Mouse (Mus musculus) embryonic facial prominence, embryonic 14.5 days (tissue): ENCODE measurements at regions not wholly inside any gene's neighbourhood (a gene's known extent, or its start where the extent isn't known, plus 50 kb on each side); places are given as distances from the start of the nearest gene placed in this dataset.

Experiments used
- ATAC-seq: fragments of 200-750 bp; cut with Nextera tagmentation; 2 replicates; pipeline ENCODE4 v1.8.0; 2017; ENCODE audit warnings: low read depth, moderate number of reproducible peaks, moderate TSS enrichment
- DNase-seq: peaks from one replicate; pipeline ENCODE4 v3.0.0-alpha.2; 2015; ENCODE audit warnings: low spot score
- H3K27ac ChIP-seq: fragments of 300-500 bp; sonication (generic); replicated peaks from 2 replicates; pipeline ENCODE4 v1.5.1; 2014; ENCODE audit warnings: low read depth, mild to moderate bottlenecking, low read length, moderate library complexity
- H3K27me3 ChIP-seq: fragments of 300-500 bp; sonication (generic); replicated peaks from 2 replicates; pipeline ENCODE4 v1.6.1; 2014; ENCODE audit warnings: low read length; ENCODE audit not compliant: control insufficient read depth, insufficient read depth
- H3K36me3 ChIP-seq: fragments of 300-500 bp; sonication (generic); 2 replicates; pipeline ENCODE4 v1.6.1; 2014; ENCODE audit warnings: low read length, mixed read lengths; ENCODE audit not compliant: control insufficient read depth, insufficient read depth
- H3K4me1 ChIP-seq: fragments of 300-500 bp; sonication (generic); 2 replicates; pipeline ENCODE4 v1.6.1; 2014; ENCODE audit warnings: antibody characterized with exemption, low read length; ENCODE audit not compliant: control insufficient read depth, insufficient read depth
- H3K4me2 ChIP-seq: fragments of 300-500 bp; sonication (generic); 2 replicates; pipeline ENCODE4 v1.6.1; 2014; ENCODE audit warnings: low read depth, mild to moderate bottlenecking, low read length, moderate library complexity, mixed read lengths
- H3K4me3 ChIP-seq: fragments of 300-500 bp; sonication (generic); 2 replicates; pipeline ENCODE4 v1.5.1; 2014; ENCODE audit warnings: low read depth, mild to moderate bottlenecking, low read length
- H3K9ac ChIP-seq: fragments of 300-500 bp; sonication (generic); 2 replicates; pipeline ENCODE4 v1.6.1; 2014; ENCODE audit warnings: low read depth, mild to moderate bottlenecking, low read length, moderate library complexity, mixed read lengths
- H3K9me3 ChIP-seq: fragments of 300-500 bp; sonication (generic); 2 replicates; pipeline ENCODE4 v1.6.1; 2016; ENCODE audit warnings: low read length; ENCODE audit not compliant: control insufficient read depth
- WGBS: fragments of 180-500 bp; shearing (Covaris S2); extraction: QIAGEN DNeasy Blood & Tissue Kit; methylation state at CpG from one replicate; pipeline ENCODE4 v1.1.7; 2014; 5-methylcytosine and 5-hydroxymethylcytosine counted together

DNA sequence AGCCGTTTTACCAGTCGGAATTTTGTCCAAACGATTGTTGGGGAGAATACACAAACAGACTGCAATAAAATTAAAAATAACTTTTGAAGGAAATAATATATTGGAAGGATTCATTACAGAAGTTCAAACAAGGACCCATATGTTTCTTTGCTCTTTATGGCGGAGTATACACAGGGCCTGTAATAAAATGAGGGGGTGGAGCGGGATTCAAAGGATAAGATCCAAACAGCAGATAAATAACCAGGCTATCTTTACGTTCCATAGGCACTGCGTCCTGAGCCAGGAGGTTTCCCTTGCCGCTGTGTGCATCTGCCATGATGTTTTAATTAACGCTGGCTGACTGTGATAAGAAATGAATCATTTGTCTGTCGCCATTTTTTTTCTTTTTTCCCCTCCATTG lies 490.6 kb upstream of the Sall1 start:
- Histone ChIP-seq H3K9ac (no peak overlapping the region), H3K4me2 (no peak overlapping the region), H3K27me3 (no peaks in the 10 kb centered on the region; the same call in 1 of the 2 replicates), H3K4me3 (no peak overlapping the region), H3K27ac (no peak overlapping the region), H3K4me1 (no peaks in the 10 kb centered on the region), H3K36me3 (no peaks in the 10 kb centered on the region), H3K9me3 (no peaks in the 10 kb centered on the region)
- WGBS, result 62% methylated on average over 10 of the region's 10 CpGs
- no peak for ATAC-seq
- DNase-seq, result no peak

- no peaks in the 10 kb centered on the region for H3K36me3 ChIP-seq
- H3K9me3 ChIP-seq, result no peaks in the 10 kb centered on the region
- no peak overlapping the region for H3K4me2 ChIP-seq
- H3K27me3 ChIP-seq, result no peaks in the 10 kb centered on the region
- H3K4me3 ChIP-seq, result no peak overlapping the region
- no peak overlapping the region for H3K9ac ChIP-seq
- ATAC-seq (no peak), DNase-seq (no peak)
- 87% methylated on average over 6 of the region's 6 CpGs for WGBS
- no peak overlapping the region for H3K27ac ChIP-seq
- H3K4me1 ChIP-seq, result no peaks in the 10 kb centered on the region
Observed at GRCm38 (mm10) chr8:89525041-89525440, 481.1 kb upstream of the Sall1 start.

- Histone ChIP-seq H3K27ac (no peak overlapping the region), H3K36me3 (no peaks in the 10 kb centered on the region), H3K9ac (no peak overlapping the region), H3K27me3 (no peaks in the 10 kb centered on the region), H3K9me3 (no peaks in the 10 kb centered on the region), H3K4me1 (no peaks in the 10 kb centered on the region), H3K4me2 (no peak overlapping the region), H3K4me3 (no peak overlapping the region)
- 54% methylated on average over 3 of the region's 3 CpGs for WGBS
- ATAC-seq (no peak), DNase-seq (no peak)
Observed at GRCm38 (mm10) chr8:89523336-89523735, 479.4 kb upstream of the Sall1 start.

DNA sequence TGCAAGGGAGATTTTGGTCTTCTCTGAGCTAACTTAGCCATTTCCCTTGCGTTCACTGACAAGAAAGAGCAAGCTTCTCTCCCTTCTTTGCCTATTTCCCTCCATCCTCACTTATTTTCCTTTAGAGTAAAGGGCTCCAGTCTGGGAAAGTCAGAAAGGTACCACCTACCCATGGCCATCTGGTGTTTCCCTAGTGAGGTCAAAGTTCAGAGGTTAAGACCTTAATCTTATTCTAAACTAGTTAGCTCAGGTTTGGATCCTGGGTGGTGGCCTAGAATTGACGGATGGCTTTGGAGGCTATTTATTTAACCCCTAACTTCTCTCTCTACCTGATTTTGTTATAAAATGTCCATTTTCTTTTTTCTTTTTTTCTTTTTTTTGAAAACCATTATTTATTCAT lies 472.6 kb upstream of the Sall1 start:
- no peak overlapping the region for H3K27ac ChIP-seq
- ATAC-seq (no peak), DNase-seq (no peak)
- no peaks in the 10 kb centered on the region for H3K9me3 ChIP-seq
- H3K4me3 ChIP-seq, result no peak overlapping the region
- H3K9ac ChIP-seq, result no peak overlapping the region
- WGBS, result 39% methylated on average over 2 of the region's 2 CpGs
- no peaks in the 10 kb centered on the region for H3K27me3 ChIP-seq
- no peak overlapping the region for H3K4me2 ChIP-seq
- no peaks in the 10 kb centered on the region; the same call in 1 of the 2 replicates for H3K4me1 ChIP-seq
- no peaks in the 10 kb centered on the region for H3K36me3 ChIP-seq

GRCm38 (mm10) chr8:89514270-89514669 lies 470.3 kb upstream of the Sall1 start:
- Histone ChIP-seq H3K27me3 (no peaks in the 10 kb centered on the region), H3K9me3 (no peaks in the 10 kb centered on the region), H3K4me1 (no peaks in the 10 kb centered on the region; the same call in 1 of the 2 replicates), H3K9ac (no peak overlapping the region), H3K36me3 (no peaks in the 10 kb centered on the region), H3K4me3 (no peak overlapping the region), H3K27ac (no peak overlapping the region), H3K4me2 (no peak overlapping the region)
- no peak for ATAC-seq
- 81% methylated on average over 3 of the region's 3 CpGs for WGBS
- no peak for DNase-seq

GRCm38 (mm10) chr8:89507639-89508038 lies 463.7 kb upstream of the Sall1 start:
- H3K4me2 ChIP-seq, result no peak overlapping the region
- no peaks in the 10 kb centered on the region for H3K4me1 ChIP-seq
- no peaks in the 10 kb centered on the region for H3K9me3 ChIP-seq
- WGBS, result 38% methylated on average over 6 of the region's 6 CpGs
- no peaks in the 10 kb centered on the region for H3K36me3 ChIP-seq
- H3K27ac ChIP-seq, result no peak overlapping the region
- H3K27me3 ChIP-seq, result no peaks in the 10 kb centered on the region
- peak; percentile 64 for DNase-seq
- 0 out of 2 replicates have a peak, but pooled peaks have one; percentile 50 for ATAC-seq
- no peak overlapping the region for H3K9ac ChIP-seq
- no peak overlapping the region for H3K4me3 ChIP-seq

GRCm38 (mm10) chr8:89503545-89504234 lies 459.7 kb upstream of the Sall1 start:
- no peak overlapping the region for H3K4me3 ChIP-seq
- no peak for ATAC-seq
- no peak for DNase-seq
- H3K4me1 ChIP-seq, result no peaks in the 10 kb centered on the region
- no peak overlapping the region for H3K27ac ChIP-seq
- H3K9ac ChIP-seq, result no peak overlapping the region
- 75% methylated on average over 4 of the region's 4 CpGs for WGBS
- H3K27me3 ChIP-seq, result no peaks in the 10 kb centered on the region
- no peak overlapping the region for H3K4me2 ChIP-seq
- no peaks in the 10 kb centered on the region for H3K36me3 ChIP-seq
- no peaks in the 10 kb centered on the region for H3K9me3 ChIP-seq

DNA sequence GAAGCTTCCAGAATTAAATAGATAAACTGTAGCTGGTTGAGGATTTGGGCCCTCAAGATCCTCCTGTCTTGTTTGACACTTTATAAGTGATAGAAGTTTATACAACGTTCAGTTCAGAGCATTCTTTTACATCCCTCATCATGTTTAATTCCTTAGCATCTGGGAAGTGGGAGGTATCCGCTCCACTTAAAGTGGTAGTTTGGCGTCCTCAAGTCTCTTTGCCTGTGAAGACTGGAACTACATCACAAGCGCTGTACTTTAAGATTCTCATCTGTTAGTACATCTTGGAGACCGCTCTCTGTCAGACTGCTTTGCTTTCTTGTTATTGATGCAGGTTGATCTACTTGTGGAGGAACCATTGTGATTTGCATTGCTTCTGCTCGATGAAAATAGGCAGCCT lies 459.1 kb upstream of the Sall1 start:
- H3K36me3 ChIP-seq, result no peaks in the 10 kb centered on the region
- H3K9me3 ChIP-seq, result no peaks in the 10 kb centered on the region
- H3K4me3 ChIP-seq, result no peak overlapping the region
- no peak overlapping the region for H3K27ac ChIP-seq
- H3K27me3 ChIP-seq, result no peaks in the 10 kb centered on the region
- 88% methylated on average over 6 of the region's 6 CpGs for WGBS
- ATAC-seq (no peak), DNase-seq (no peak)
- no peaks in the 10 kb centered on the region for H3K4me1 ChIP-seq
- H3K4me2 ChIP-seq, result no peak overlapping the region
- H3K9ac ChIP-seq, result no peak overlapping the region

DNA sequence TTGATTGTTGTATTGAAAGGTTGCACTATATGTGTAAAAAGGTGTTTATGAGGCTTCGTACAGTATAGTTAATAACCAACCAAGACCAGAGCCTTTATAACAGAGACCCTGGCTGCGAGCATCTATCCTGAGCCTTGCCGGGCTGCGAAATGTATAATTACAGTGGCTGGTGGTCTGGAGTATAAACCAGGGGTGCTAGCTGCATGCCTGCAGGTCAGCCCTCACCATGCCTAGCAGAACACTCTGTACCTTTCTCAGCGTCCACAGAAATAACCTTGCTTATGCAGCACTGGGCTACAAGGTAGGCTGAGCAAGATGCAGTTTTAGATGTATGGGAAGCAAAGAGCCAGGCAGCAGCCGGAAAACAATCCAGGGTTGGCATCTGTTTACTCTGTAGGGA lies 457.8 kb upstream of the Sall1 start:
- no peak overlapping the region for H3K27ac ChIP-seq
- H3K4me2 ChIP-seq, result no peak overlapping the region
- no peak for ATAC-seq

More for the DNA sequence above, 457.8 kb upstream of the Sall1 start:
- WGBS, result 80% methylated on average over 6 of the region's 6 CpGs
- DNase-seq, result no peak
- Histone ChIP-seq H3K36me3 (no peaks in the 10 kb centered on the region), H3K27me3 (no peaks in the 10 kb centered on the region), H3K9me3 (no peaks in the 10 kb centered on the region), H3K4me3 (no peak overlapping the region), H3K4me1 (no peaks in the 10 kb centered on the region), H3K9ac (no peak overlapping the region)
